Mouse (Mus musculus): ENCODE data around the gene Tjp2.

GRCm38 (mm10) chr19:24266046-24266830, 41.4 kb upstream of the Tjp2 start:
- TF ChIP-seq POLR2A (IDR thresholded peaks at IDR 0.05; ENCODE audit: insufficient read depth, low read depth, low read length) (no peak), CTCF (IDR thresholded peaks at IDR 0.05) (no peak)

Data from heart, adult 2 months (tissue).